Mouse (Mus musculus): Measurements from ENCODE around the gene Mien1.

Mien1 gene

DNA sequence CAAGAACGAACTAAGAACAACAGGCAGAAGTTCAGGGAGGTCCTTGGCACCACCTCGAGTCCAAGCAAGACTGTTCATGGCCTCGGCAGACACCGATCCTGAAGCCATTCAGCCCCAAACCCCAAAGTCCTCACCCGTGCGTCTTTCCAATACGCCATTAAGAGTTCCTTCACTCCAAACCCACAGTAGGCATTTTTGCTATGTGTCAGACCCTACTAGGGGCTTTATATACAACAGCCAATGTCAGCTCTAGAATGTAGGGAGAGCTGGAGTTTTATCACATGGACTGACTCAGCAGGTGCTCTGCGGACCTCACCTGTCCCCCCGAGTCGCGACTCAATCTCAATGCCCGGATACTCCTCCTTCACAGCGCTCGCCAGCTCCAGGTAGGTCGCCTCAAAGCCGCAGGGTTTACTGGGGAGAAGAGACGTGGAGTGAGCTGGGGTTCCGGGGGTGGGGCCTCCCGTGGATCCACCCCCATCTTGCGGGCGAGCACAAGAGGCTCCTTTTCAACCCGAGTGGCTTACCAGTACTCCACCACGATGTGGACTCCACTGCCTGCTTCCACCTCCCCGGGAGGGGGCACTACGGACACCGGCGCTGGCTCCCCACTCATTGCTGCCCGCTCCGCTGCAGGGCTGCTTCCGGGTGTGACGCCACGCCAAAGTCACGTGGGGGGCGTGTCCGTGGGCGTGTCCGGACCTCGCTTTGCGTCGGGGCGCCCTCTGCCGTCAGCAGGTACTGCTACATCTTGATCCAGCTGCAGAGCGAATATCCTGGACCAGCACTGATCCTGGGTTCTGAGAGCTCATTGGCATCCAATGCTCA, at the start of gene Mien1:
Gene Mien1 (minus strand): TSS at position 661 of the 828 bp plus-strand sequence.
- DNase-seq, result peak; percentile 94

- DNase-seq, result no peak
These were observed 48.8 kb upstream of the Mien1 start for GRCm38 (mm10) chr11:98487526-98488040.

GRCm38 (mm10) chr11:98485749-98486148, 47.0 kb upstream of the Mien1 start:
- DNase-seq, result no peak

- no peak for DNase-seq
These were observed 43.3 kb upstream of the Mien1 start for GRCm38 (mm10) chr11:98482067-98482466.

GRCm38 (mm10) chr11:98481231-98481630, 42.4 kb upstream of the Mien1 start:
- no peak for DNase-seq

- DNase-seq, result no peak
These were observed 41.2 kb upstream of the Mien1 start for GRCm38 (mm10) chr11:98479940-98480497.

DNA sequence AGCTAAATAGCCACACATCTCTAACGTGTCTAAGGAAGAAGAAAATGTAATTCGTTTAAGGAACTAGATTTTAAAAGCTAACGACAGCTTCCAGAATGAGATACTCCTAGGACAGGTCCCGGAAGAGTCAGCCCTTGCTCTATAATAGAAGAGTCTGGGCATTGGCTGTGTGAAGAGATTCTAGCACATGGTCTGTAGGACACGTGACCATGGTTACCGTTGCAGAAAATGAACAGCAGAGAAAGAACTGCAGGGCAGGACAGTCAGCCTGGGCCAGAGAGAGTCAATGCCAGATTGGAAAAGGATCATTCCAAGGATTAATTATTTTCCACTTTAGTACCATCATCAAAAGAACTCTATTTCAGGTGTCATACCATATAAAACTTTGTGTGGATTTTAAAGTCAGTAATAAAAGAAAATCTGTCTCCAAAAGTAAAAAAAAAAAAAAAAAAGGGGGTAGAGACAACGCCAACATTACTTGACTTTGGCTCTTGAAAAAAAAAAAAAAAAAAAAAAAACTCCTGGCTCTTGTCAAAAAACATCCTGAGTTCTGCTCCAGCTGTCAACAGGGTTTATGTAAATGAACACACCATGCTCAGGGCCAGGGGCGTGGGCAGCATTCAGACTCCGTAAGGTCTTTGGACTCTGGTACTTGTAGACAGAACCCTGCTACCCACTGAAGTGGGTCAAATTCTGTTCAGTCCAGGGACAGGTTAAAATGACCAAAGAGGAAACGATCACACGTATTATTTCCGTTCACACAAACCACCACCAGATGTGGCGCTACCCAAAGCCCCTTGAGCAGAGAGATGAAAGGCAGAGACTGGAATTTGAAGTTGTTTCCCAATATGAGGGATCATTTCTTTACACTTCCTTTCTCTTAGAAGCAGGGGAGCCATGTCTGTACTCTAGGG, 40.5 kb upstream of the Mien1 start:
- no peak for DNase-seq

GRCm38 (mm10) chr11:98477011-98477701, 38.4 kb upstream of the Mien1 start:
- DNase-seq, result no peak

DNA sequence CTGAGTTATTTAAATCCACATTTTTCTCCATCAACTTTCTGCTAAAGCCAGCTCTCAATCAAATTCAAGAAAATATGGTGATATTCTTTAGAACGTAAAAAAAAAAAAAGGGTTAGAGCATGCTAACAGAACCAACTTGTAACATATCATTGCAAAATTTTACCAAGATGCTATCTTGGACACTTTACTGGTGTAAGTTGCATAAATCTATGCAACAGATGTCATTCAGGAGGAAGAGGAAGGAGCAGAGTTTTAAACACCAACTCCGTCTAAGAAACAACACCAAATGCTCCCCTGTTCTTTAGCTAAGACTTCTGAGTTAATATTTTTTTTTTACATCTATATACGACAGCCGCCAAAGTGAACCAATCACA, 37.6 kb upstream of the Mien1 start:
- no peak for DNase-seq

DNA sequence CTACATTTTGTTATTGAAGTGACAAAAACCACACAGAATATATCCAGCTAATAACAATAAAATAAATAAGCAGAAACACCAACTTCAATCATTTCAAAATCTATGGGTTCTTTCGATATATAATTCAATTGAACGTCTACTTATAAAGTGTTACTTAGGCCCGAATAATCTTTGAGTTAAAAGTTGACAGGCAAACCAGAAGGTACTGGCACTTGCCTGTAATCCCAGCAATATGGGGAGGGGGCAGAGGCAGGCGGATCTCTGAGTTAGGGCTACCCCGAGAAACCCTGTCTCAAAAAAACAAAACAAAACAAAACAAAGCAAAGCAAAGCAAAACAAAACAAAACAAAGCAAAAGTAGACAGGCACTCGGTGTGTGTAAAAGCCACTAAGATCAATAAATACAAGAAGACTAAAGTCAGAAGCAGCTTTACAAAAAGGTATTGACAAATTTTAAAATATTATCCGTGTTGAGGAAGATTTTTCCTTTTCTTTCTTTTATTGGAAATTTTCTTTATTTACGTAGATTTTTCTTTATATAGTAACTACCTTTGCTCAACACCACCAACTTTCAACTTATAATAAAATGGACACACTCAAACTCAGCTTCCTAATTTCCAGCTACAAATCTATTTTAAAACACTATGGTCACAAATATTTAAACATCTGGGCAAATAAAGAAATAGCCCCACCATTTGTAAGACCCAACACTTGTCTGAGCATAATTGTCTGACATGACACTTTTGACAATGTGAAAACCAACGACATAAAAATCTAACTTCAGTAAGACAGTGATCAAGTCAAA, 37.0 kb upstream of the Mien1 start:
- DNase-seq, result no peak

DNA sequence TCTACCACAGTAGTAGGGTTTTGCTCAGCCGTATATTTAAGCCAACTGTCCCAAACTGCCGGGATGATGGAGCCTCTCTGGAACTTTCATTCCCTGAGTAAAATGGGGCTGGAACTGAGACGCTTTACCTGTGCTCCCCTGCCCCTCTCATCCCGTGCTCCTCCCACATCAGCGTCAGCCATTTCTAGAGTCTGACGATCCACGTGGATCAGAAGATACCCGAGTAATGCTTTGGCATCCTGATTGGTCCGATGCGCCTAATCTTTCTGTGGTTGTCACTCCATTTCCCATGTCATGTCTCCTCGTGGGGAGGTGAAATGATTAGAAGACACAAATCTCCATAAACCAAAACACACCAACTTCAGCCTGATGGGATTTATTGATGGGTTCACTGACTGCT, 36.2 kb upstream of the Mien1 start:
- DNase-seq, result no peak

DNA sequence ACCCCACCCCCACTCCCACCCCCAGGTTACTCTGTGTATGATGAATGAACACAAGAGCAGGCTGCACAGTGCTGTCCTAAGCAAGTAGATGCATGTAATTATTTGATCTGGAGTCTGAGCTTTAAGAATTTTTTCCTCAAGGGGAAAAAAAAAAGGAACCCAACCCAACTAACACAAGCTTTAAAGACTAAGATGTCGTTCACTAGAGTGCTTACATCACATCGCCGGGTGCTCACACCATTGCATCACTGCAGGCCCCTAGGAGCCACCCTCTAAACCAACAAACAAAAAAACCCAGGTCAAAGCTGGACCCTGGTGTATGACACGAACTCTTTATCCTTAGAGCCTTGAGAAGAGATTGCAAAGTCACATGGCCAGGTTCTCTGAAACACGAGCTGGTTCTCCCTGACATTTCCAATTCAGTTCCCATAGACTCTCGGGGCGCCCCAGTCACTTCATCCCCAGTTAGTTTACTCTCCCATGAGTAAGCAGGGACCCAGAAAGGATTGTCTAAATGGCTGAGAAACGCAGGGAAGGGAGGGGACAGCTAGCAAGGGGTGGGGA, 35.2 kb upstream of the Mien1 start:
- no peak for DNase-seq

DNA sequence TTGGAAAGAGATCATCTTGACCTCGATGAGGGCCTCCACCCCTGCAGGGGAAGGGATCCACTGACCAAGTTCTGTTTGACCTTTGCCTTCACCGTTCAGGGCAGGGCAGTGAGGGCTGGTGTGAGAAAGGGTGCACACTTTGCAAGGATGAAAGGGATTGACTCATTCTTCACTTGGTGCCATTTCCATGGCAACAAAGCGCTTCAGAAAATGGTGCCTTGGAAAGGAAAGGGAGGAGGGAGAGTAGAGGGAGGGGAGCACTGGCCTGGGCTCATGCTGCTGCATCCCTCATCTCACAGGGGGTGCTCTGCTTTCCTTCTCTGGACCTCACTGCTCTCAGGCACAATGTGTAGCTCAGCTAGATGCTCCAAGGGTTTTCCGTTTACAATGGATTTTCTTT, 33.9 kb upstream of the Mien1 start:
- no peak for DNase-seq

- DNase-seq, result no peak
These were observed 32.0 kb upstream of the Mien1 start for GRCm38 (mm10) chr11:98470795-98471194.

- no peak for DNase-seq
These were observed 31.2 kb upstream of the Mien1 start for GRCm38 (mm10) chr11:98469761-98470714.

DNA sequence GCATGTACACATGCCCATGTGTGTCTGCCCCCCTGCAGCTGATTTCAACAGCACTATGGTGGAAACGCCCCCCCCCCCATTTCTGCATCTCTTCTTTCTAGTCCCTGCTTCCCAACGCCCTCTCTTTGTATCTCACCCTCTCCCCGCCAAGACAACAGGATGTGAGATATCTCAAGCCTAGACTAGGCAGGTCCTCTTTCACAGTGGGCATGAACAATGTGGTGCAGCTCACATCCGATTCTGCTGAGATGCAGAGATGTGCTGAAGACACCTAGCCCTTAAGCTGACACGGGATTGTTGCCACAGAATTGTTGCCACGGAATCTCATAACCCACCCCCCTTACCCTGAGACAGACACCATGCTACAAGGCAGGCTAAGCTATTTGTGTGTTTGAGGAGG, 25.7 kb upstream of the Mien1 start:
- DNase-seq, result no peak

GRCm38 (mm10) chr11:98463911-98464310, 25.1 kb upstream of the Mien1 start:
- DNase-seq, result no peak

GRCm38 (mm10) chr11:98462255-98462654, 23.5 kb upstream of the Mien1 start:
- DNase-seq, result no peak

GRCm38 (mm10) chr11:98461109-98461720, 22.4 kb upstream of the Mien1 start:
- DNase-seq, result no peak

GRCm38 (mm10) chr11:98459860-98460259, 21.1 kb upstream of the Mien1 start:
- no peak for DNase-seq
